Mouse (Mus musculus) erythroblast, adult 5-6 weeks (primary cell): ENCODE measurements around the gene Fbxl8. TPM values are rescaled to one million over a fixed set of nuclear protein-coding genes. Genes with fewer than 3 reads are reported as not detected.
"Not testable (repeated sequence)": the region's sequence is repeated elsewhere in the genome, so short reads cannot be mapped to it uniquely, and the experiment has no call there.

ENCODE experiments used
- ATAC-seq: replicated peaks from 2 replicates; pipeline ENCODE4 v1.8.0; 2016; ENCODE audit warnings: moderate number of reproducible peaks, mild to moderate bottlenecking, moderate TSS enrichment, inconsistent platforms; ENCODE audit not compliant: poor library complexity, low FRiP score, severe bottlenecking
- total RNA-seq, 2 experiments: library from RNA; stranded (forward) in 1 of 2; stranded (reverse) in 1 of 2; fragments of 150-400 nt in 1 of 2; fragments of 200-764, 138-1000 nt in 1 of 2; gene quantifications; 2 replicates each; pipeline versions ENCODE4 v1.2.3 to v1.2.4; 2015 to 2017; ENCODE audit warnings: low replicate concordance in 2 of 2

Fbxl8 gene
- 1.3 and 3.5 TPM in 2 replicates for total RNA-seq (2015; ENCODE audit: low replicate concordance)
- total RNA-seq (2017; ENCODE audit: low replicate concordance), result 0.28 and 0.94 TPM in 2 replicates

DNA sequence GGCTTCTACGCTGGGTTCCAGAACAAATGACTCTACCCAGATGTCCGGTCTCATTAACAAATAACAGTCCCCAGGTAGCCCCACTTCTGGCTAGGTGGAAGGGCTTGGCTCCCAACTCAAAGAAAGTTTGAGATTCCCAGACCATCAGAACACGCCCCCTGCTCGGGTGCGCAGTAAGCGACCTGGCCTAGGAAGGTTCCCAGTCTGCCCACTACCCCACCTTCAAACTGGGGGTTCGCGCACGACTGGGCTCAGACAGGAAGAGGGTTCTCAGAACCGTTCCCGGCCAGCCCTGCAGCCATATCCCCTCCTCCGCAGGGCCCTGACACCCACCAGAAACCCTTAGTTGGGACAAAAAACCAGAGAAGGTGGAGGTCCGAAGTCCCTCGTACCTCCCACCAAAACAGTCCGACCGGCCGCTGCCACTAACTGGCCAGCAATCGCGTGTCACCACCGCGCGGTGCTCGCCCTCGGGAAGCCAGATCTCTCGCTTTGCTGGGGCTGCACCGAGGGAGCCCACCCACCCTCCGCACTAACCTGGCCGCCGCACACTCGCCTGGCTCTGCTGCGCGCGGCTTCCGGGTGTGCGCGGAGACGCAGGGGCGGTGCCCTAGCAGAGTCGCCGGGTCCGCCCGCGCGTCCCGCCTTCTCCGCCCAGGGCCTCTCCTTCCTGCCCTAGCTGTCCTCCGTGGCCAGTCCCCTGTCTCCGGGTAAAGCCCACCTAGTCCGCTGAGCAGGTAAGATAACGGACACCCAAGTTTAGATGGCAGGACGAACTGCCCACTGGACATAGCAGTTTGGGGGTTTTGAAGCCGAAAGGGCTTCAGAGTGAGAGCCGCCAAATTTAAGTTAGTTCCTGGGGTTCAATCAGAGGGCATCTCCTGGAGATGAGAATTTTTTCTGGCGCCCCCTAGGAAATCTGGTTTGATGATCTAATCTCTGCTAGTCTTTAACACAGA is at the start of gene Fbxl8, which contains the start of gene Tradd:
Gene Fbxl8 (plus strand): TSS at position 625 of the 959 bp plus-strand sequence.
Gene Tradd (minus strand): TSS at position 586 of the 959 bp plus-strand sequence.
- ATAC-seq, result peak; percentile 90

DNA sequence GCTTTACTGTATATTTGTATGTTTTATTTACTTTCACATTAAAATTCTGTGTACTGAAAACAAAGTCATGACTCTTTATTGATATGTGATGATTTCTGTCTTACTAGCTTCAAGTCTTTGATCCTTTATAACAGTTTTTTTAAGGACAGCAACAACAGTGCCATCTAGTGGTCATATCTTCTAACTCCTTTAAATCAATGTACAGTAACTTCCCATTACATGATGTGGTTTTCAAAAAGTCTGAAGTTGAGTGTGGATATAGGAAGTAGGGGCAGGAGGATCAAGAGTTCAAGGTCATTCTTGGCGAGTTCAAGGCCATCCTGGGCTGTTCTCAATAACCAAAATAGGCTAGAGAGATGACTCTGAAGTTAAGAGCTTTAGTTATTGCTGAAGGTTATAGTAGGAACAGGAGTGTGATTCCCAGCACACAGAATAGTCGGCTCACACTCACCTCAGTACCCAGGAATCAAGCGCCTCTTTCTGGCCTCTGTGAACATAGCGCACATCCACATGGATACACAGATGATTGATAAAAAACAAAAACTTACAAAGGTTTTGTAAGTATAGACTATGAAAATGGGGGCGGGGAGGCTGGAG is 46.4 kb upstream of the Fbxl8 start:
- ATAC-seq, result peak; percentile 62

DNA sequence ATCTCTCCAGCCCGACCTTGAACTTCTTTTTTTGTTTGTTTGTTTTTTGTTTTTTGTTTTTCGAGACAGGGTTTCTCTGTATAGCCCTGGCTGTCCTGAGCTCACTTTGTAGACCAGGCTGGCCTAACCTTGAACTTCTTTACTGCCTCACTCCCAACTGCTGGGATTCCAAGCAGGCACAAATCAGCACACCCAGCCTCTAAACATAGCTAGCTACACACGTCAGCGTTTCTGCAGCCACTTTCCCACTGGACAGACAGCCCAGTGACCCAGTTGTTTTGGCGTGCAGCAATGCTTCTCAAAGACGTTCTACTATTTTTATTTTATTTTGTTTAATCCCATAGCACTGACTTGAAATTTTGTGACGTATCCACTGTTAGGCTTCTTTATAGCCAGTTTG is 40.6 kb upstream of the Fbxl8 start:
- no peak for ATAC-seq

DNA sequence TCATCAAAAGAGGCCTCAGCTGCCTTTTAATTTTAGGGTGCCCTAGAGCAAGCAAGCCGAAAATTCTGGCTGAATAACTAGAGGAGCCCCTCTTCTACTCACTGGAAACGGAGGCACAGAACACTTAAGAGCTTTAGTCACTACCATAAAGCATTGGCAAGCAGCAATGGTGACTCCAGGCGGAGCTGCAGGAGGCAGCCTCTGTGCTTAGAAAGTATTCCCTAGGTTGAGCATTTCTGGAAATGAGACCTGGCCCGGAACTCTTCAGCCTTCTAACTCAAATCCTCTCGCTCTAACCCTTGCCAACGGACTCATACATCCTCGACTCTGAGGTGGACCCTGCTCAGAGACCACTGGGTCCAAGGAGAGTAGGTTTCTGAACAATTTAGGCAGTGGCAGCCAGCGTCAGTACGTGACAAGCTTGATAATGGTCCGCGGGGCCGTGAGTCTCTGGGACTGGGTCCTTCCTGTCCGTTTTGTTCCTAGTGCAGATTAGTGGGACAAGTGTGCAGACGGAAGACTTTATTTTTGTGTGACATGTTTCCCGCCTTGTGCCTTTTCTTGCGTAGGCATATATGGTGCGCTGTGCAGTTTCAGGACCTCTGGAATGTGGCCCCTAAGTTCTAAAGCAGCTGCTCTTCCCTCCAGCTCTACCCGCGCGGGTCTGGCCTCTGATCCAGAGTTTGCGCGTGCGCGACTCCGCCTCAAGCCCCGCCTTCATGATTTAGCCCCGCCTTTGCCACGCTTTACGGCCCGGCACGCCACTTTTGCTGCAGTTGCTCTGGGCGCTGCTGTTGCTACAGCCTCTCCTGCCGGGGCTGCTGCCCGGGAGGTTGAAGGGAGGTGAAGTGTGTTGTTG is 39.8 kb upstream of the Fbxl8 start, which contains the start of gene D230025D16Rik:
Gene D230025D16Rik (plus strand): TSS at position 733 of the 859 bp plus-strand sequence.
- ATAC-seq, result peak; percentile 94

DNA sequence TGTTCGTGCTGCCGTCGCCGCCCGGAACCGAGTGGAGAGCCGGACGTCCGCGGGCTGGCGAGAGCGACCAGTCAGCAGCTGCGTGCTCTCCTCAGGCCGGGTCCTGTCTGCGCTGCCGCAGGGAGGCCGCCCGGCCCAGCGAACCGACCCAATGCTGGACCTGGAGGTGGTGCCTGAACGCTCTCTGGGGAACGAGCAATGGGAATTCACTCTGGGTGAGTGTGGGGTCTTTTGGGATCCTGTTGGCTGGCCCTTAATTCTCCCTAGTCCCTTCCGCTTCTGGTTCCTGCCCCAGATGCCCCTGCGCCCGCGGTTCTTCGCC is 39.2 kb upstream of the Fbxl8 start:
- peak; percentile 28 for ATAC-seq

DNA sequence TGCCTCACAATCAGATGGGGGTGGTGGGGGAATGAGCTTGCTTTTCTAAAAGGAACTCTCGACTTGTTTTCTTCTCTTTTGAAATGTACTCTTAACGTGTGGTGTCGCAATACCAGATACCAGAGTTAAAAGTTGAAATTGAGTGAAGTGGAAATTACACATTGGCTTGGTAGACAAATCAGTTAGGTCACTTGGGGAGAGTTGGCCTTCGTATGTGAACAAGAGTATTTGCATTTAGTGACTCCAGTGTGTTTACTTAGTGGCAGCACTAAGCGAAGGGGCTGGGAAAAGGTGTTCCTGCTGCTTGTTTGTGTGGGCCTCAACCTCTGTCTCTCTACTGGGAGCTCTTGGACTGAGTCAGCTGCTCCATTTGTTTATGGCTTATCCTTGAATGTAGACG is 38.5 kb upstream of the Fbxl8 start:
- ATAC-seq, result peak; percentile 6; the same call in 1 of the 2 replicates

DNA sequence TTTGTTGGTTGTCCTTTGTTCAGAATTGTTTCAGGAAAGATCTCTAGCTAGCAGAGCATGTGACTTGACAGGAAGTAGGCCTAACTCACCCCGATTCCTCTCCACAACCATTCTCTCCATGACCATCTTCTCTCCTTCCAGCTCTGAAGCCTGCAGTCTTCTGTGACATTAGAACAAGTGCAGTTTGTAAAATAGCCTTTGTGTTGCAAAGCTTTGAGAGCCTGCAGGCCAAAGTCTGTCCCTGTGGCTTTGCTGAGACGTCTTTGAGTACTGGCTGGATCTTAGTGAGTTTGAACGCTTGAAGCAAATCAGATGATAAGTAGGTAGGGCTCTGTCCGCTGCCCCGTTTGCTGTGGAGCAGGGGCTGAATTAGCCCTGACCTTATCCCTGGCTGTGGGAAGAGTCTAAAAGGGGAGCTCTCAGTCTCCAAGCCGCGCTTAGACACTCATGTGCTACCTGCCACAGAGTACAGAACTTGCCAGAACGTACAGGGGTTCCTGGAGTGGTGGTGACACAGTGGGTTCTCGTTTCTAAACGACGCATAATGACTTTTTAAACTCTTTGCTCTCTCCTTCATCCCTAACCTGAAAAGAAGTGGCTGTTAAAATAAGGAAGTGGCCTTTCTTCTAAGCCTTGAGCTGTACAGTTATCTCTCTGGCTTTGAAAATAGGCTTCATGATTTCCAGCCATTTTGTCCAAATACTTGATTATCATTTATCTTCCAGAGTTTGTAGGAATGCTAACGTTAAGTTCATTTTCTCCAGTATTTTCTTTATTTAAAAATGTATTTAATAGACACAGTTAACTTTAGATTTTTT is 32.7 kb upstream of the Fbxl8 start:
- ATAC-seq, result no peak

DNA sequence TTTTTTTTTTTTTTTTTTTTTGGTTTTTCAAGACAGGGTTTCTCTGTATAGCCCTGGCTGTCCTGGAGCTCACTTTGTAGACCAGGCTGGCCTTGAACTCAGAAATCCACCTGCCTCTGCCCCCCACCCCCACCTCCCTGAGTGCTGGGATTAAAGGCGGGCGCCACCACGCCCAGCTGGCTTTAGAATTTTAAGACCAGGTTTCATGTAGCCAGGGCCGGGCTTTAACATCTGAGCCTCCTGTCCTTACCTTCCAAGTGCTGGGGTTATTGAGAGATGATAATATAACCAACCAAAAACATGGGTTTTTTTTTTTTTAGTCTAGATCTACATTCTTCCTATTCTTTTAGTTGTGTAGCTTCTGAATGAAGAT is 32.1 kb upstream of the Fbxl8 start:
- not testable (repeated sequence) for ATAC-seq

DNA sequence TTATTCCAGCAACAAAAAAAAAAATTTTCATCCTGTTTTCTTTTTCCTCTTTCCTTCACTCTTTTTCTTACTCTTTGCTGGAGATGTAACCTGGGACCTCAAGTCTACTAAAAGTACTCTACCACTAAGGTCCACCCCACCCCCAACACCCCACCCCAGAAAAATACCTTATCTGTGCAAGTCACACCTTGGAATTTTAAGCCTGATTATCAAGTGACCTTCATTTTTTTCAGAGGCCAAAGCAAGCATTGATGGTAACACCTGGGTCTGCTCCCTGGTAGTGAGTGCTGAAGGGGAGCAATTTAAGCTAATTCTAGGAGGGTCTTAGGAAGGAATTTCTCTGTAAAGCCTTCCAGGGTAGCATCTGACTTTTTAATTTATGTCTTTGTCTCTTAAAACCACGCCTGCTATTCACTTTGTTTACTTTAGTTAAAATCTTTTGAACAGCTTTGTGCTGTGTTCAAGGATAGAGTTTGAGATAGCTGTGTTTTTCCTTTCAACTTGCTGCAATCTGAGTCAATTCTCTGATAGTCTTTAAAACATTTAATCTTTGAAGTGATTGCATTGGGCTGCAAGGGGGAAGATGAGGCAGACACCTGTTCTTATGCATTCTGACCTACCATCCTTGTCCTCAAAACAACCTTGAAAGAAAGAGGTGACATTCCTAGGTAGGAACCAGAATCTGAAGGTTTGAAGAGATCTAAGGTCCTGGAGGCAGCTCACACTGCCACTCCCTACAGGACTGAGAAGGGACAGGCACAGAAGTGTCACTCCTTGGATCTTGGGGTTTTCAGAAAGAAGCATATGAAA is 31.1 kb upstream of the Fbxl8 start:
- ATAC-seq, result no peak

DNA sequence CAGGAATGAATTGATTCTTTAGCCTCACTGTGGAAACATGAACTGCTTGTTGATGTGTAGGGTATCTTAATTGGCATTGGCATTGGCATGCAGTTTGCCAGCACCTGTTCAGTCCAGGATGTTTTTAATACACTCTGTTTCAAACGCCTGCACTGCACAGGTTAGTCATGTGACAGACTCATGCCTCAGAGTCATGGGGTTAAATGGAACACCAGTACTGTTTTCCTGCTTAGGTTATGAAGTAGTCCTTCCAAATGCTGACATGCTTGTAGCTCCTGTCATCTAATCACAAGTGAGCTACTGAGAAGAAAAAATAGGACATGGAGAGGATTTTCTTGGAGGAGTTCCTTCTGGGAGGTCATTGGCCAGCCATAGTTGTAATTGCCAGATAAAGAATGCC is 29.2 kb upstream of the Fbxl8 start:
- ATAC-seq, result no peak

DNA sequence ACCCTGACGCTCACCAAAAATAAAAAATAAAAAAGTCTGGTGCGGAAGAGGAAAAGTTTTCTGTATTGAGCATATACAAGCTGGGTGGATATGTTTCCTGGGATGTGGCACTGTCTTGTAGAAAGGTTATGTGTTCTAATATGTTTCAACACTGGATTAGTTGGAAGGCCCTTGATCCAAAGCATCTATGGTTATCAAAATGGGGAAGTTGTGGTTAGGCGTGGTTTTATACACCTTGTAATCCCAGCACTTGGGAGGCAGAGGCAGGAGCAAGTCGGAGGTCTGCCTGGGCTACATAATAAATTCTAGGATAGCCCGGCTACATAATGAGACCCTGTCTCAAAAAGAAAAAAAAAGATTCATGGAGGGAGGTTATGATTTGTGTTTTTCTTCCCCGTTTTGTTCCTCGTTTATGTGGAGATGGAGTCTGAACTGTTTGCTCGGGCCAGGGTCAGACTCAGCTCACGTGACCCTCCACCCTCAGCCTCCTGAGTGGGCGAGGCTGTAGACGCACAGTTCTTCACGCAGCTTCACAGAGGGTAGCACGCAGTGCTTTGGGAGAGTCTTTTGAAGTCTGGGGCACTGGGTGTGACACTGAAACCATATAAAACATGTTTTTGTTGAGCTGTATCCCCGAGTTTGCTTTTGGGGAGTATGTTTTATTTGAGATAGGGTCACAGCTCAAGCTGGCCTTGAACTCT is 26.9 kb upstream of the Fbxl8 start:
- ATAC-seq, result no peak

DNA sequence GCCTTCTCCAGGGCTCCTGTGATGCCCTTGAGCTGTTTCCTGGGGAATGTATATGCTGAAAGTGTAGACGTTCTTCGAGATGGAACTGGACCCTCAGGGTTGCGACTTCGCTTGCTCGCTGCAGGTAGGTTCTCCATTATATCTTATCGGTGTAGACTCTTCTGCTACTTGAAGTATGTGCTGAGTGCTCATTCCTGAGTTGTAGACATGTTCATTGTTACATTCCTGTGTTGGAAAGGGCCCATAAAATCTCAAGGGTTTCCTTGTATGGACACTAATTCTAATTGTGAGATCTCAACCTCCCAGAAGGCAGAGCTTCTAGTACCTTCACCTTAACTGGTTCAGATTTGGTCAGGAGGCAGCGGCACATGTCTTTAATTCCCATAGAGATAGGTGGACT is 23.4 kb upstream of the Fbxl8 start:
- ATAC-seq, result no peak

DNA sequence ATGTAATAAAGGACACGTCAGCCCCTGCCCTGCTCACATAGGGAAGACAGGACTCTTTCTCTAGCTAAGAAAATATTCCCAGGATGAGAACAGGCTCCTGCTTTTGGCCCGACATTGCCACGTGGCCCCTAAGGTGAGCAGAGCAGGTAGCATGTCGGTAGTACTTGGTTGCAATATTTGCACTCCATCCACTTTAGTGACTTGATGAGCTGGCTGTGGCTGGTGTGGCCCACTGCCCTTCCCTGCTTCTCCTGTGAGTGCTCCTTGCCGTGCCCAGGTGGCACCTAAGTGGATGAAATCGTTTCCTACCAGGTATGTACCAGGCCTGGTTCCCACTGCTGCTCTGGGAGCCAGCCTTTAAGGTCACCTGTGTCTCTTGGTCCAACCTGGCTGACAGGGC is 12.5 kb upstream of the Fbxl8 start:
- no peak for ATAC-seq

DNA sequence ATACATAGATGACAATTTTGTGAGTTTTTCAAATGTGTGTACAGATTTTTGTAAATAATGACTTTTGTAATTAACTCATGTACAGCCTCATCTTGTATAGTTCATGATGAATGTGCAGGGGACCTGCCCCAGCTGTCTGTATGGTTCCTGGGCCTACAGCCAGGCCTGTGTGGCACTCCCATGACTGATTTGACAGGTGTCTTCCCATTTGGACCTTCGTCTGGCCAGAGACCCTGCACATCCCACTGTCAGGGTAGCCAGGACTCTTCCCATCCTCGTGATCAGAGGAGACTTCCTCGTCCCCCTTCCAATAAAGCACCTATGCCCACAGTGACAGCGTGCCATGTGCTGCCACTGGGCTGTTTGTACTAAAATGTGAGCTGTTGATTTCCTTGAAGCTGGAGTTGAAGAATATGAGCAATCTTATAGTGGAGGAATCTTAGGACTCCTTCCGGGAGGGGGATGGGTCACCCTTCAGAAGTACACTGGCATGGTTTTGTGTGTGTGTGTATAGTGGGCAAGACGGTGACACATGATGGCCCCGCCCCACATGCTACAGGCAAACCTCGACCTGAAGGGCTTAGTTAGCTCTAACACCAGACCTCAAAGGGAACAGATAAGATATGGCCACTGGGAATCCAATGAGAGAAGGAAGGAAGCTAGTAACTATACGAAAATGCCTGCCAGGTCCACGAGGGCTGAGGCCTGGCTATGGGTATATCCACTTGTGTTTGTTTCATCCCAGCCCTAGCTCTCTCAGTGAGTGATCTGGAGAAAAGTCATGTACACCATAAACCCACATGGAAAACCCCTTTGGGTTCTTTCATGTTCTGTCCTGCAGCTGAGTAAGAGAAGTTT is 11.5 kb upstream of the Fbxl8 start:
- no peak for ATAC-seq

DNA sequence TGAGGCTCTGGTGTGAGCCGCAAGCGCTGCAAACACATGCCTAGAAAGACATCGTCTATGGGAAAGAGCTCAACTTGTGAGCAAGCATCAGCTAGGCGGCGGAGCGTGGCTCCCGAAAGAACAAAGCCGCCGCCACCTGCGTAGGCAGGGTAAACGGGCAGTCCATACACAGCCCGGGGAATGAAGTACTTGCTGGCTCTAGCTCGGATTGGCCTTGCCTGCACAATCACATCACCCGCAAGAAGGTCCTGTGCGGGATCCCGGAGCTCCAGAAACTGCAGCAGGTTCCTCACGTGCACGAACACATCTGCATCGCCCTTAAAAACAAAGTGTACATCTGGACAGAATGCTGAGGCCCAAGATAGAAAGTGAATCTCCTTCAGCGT is 10.7 kb upstream of the Fbxl8 start:
- ATAC-seq, result no peak

DNA sequence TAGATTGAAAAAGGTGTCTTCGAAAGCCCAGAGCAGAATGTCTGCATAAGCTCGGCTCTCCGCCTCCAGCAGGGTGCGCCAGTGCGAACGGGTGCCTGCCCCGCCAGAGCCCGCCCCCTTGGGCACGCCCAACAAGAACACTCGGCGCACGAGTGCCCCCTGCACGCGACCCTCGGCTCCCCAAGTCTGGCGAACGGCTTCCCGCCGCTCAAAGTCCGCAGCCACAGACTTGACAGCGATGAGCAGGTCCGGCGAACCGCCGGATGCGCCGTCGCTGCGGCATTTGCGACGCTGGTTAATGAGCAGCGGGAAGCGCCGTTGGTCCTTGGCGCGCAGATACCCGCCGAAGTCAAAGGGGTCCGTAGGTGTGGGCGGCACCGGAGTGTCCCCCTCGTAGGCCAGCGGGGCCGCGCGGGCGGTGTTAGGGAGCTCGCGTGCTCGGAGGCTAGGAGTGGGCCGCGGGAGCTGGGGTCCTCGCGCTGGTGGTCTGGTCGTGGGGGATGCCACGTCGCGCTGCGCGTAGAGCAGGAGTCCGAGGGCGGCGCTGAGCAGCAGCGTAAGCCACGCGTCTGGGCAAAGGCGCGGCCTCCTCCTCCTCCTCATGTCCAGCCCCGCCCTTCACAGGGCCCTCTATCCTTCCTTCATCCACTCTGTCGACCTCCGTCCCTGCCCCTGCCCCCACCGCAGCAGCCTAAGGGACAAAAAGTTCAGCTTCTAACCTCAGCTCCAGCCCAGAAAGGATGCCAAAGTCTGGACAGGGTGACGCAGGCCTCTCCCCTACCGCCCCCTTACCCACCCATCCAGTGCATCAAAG is 10.1 kb upstream of the Fbxl8 start:
- peak; percentile 83 for ATAC-seq
